Mouse (Mus musculus) brown adipose tissue, adult 24 weeks (tissue): ENCODE data around the gene Mapkap1. TPM values are rescaled to one million over a fixed set of nuclear protein-coding genes. Genes with fewer than 3 reads are reported as not detected.
"Not testable (repeated sequence)": the region's sequence is repeated elsewhere in the genome, so short reads cannot be mapped to it uniquely, and the experiment has no call there.

Experiments used
- H3K27ac ChIP-seq: fragments of 200-500 bp; replicated peaks from 2 replicates; pipeline ENCODE4 v1.5.1; 2012; ENCODE audit warnings: low read depth, mild to moderate bottlenecking, low read length
- H3K4me1 ChIP-seq: fragments of 200-500 bp; 2 replicates; pipeline ENCODE4 v1.6.1; 2012; ENCODE audit warnings: low read length, mixed read lengths; ENCODE audit not compliant: control insufficient read depth, insufficient read depth, insufficient read length
- H3K4me3 ChIP-seq: fragments of 200-500 bp; 2 replicates; pipeline ENCODE4 v1.5.1; 2012; ENCODE audit warnings: low read depth, mild to moderate bottlenecking, low read length, moderate library complexity; ENCODE audit not compliant: insufficient read depth
- polyA plus RNA-seq: library from polyadenylated mRNA; stranded (reverse); fragments of >200 nt; gene quantifications from 2 replicates; pipeline ENCODE4 v1.2.4, GENCODE M21; 2012; ENCODE audit not compliant: missing spikeins, insufficient read depth, insufficient read length

Mapkap1 gene
- polyA plus RNA-seq, 1 experiment: 40.6 TPM

GRCm38 (mm10) chr2:34409741-34410340 lies 3.3 kb downstream of the Mapkap1 start:
- H3K4me1 ChIP-seq: peaks cover 15% of the 10 kb centered on the region
- H3K4me3 ChIP-seq: no peak overlapping the region
- H3K27ac ChIP-seq: no peak overlapping the region

GRCm38 (mm10) chr2:34420256-34420655 lies 13.7 kb downstream of the Mapkap1 start:
- Histone ChIP-seq H3K27ac (no peak overlapping the region), H3K4me3 (no peak overlapping the region)

GRCm38 (mm10) chr2:34424186-34424585 lies 17.6 kb downstream of the Mapkap1 start:
- no peak overlapping the region for H3K4me3 ChIP-seq
- peaks cover 3% of the 10 kb centered on the region for H3K4me1 ChIP-seq
- no peak overlapping the region for H3K27ac ChIP-seq

More at GRCm38 (mm10) chr2:34420256-34420655, 13.7 kb downstream of the Mapkap1 start:
- H3K4me1 ChIP-seq: no peaks in the 10 kb centered on the region; the same call in none of the 2 replicates

GRCm38 (mm10) chr2:34425573-34426223 lies 19.1 kb downstream of the Mapkap1 start:
- no peak overlapping the region for H3K4me3 ChIP-seq
- H3K4me1 ChIP-seq: peaks cover 6% of the 10 kb centered on the region
- H3K27ac ChIP-seq: no peak overlapping the region

- Histone ChIP-seq H3K4me3 (no peak overlapping the region), H3K27ac (no peak overlapping the region), H3K4me1 (peaks cover 4% of the 10 kb centered on the region; the same call in 1 of the 2 replicates)
These were observed 24.1 kb downstream of the Mapkap1 start for GRCm38 (mm10) chr2:34430663-34431062.

GRCm38 (mm10) chr2:34431701-34432372 lies 25.3 kb downstream of the Mapkap1 start:
- H3K27ac ChIP-seq: no peak overlapping the region
- H3K4me3 ChIP-seq: no peak overlapping the region

GRCm38 (mm10) chr2:34432887-34433286 lies 26.3 kb downstream of the Mapkap1 start:
- H3K27ac ChIP-seq, H3K4me3 ChIP-seq, H3K4me1 ChIP-seq: not testable (repeated sequence)

More at GRCm38 (mm10) chr2:34431701-34432372, 25.3 kb downstream of the Mapkap1 start:
- H3K4me1 ChIP-seq: peaks cover 6% of the 10 kb centered on the region; the same call in 1 of the 2 replicates

- H3K27ac ChIP-seq: peak overlapping the region; percentile 42; the same call in 1 of the 2 replicates
- H3K4me1 ChIP-seq: peaks cover 5% of the 10 kb centered on the region
- H3K4me3 ChIP-seq: no peak overlapping the region
These were observed 29.8 kb downstream of the Mapkap1 start for GRCm38 (mm10) chr2:34436321-34436720.

- no peak overlapping the region for H3K4me3 ChIP-seq
- no peak overlapping the region for H3K27ac ChIP-seq
- H3K4me1 ChIP-seq: no peaks in the 10 kb centered on the region
These were observed 42.2 kb downstream of the Mapkap1 start for GRCm38 (mm10) chr2:34448756-34449155.

- H3K27ac ChIP-seq: no peak overlapping the region
- no peak overlapping the region for H3K4me3 ChIP-seq
- no peaks in the 10 kb centered on the region for H3K4me1 ChIP-seq
These were observed 55.9 kb downstream of the Mapkap1 start for GRCm38 (mm10) chr2:34462490-34462889.

GRCm38 (mm10) chr2:34468559-34469141 lies 62.1 kb downstream of the Mapkap1 start:
- H3K4me1 ChIP-seq: no peaks in the 10 kb centered on the region
- no peak overlapping the region for H3K27ac ChIP-seq

GRCm38 (mm10) chr2:34469324-34469723 lies 62.8 kb downstream of the Mapkap1 start:
- Histone ChIP-seq H3K27ac (no peak overlapping the region), H3K4me1 (no peaks in the 10 kb centered on the region), H3K4me3 (no peak overlapping the region)

More at GRCm38 (mm10) chr2:34468559-34469141, 62.1 kb downstream of the Mapkap1 start:
- H3K4me3 ChIP-seq: no peak overlapping the region

GRCm38 (mm10) chr2:34473775-34474174 lies 67.2 kb downstream of the Mapkap1 start:
- Histone ChIP-seq H3K4me1 (no peaks in the 10 kb centered on the region), H3K4me3 (no peak overlapping the region), H3K27ac (no peak overlapping the region)

GRCm38 (mm10) chr2:34481401-34481800 lies 74.8 kb downstream of the Mapkap1 start:
- Histone ChIP-seq H3K4me3 (no peak overlapping the region), H3K27ac (no peak overlapping the region), H3K4me1 (peaks cover 13% of the 10 kb centered on the region)

- Histone ChIP-seq H3K4me3 (no peak overlapping the region), H3K4me1 (peaks cover 15% of the 10 kb centered on the region), H3K27ac (no peak overlapping the region)
These were observed 75.5 kb downstream of the Mapkap1 start for GRCm38 (mm10) chr2:34482102-34482501.
